Mouse (Mus musculus) kidney, adult 2 months (tissue): ENCODE results near the gene Ermn.

Source experiments
- CTCF ChIP-seq: fragments of 200-500 bp; conservative IDR thresholded peaks from 2 replicates; pipeline ENCODE4 v1.5.1; 2011; ENCODE audit warnings: low read depth, mild to moderate bottlenecking, control low read depth, low read length, moderate library complexity, mixed read lengths; ENCODE audit not compliant: insufficient read depth, insufficient read length
- POLR2A ChIP-seq: fragments of 200-500 bp; IDR thresholded peaks from one replicate; pipeline ENCODE4 v1.6.1; 2011; ENCODE audit warnings: low read depth, low read length, control low read depth

GRCm38 (mm10) chr2:58026740-58027139 is 25.9 kb downstream of the Ermn start:
- no peak for TF ChIP-seq CTCF
- no peak for TF ChIP-seq POLR2A
